Mouse (Mus musculus) ES-Bruce4 (cell line): ENCODE measurements around the gene Baiap2l2. TPM values are rescaled to one million over a fixed set of nuclear protein-coding genes. Genes with fewer than 3 reads are reported as not detected.

Source experiments
- H3K27ac ChIP-seq: 2 replicates; pipeline ENCODE4 v1.5.1; 2012; ENCODE audit warnings: low read length, inconsistent platforms; ENCODE audit not compliant: insufficient read depth
- H3K27me3 ChIP-seq: 2 replicates; pipeline ENCODE4 v1.6.1; 2012; ENCODE audit warnings: mild to moderate bottlenecking, low read length, inconsistent platforms; ENCODE audit not compliant: control insufficient read depth, poor library complexity, insufficient read depth, severe bottlenecking
- H3K36me3 ChIP-seq: 2 replicates; pipeline ENCODE4 v1.6.1; 2012; ENCODE audit warnings: inconsistent platforms, mild to moderate bottlenecking, low read length, moderate library complexity; ENCODE audit not compliant: control insufficient read depth, poor library complexity, insufficient read depth, severe bottlenecking
- H3K4me1 ChIP-seq: one replicate; pipeline ENCODE4 v1.8.1; 2011; ENCODE audit warnings: low read length; ENCODE audit not compliant: control insufficient read depth, insufficient read depth
- H3K4me3 ChIP-seq: 2 replicates; pipeline ENCODE4 v1.5.1; 2011; ENCODE audit warnings: low read depth, mild to moderate bottlenecking, low read length
- H3K9ac ChIP-seq: 2 replicates; pipeline ENCODE4 v1.6.1; 2012; ENCODE audit warnings: low read depth, mild to moderate bottlenecking, inconsistent platforms; ENCODE audit not compliant: poor library complexity, severe bottlenecking
- H3K9me3 ChIP-seq: replicated peaks from 2 replicates; pipeline ENCODE4 v1.6.1; 2012; ENCODE audit warnings: mild to moderate bottlenecking, low read length, inconsistent platforms; ENCODE audit not compliant: control insufficient read depth, poor library complexity, insufficient read depth, severe bottlenecking
- CTCF ChIP-seq: IDR thresholded peaks from one replicate; pipeline ENCODE4 v1.8.1; 2011; ENCODE audit warnings: low read depth, low read length
- EP300 ChIP-seq: IDR thresholded peaks from 2 replicates; pipeline ENCODE4 v1.6.1; 2011; ENCODE audit warnings: low read depth, low read length; ENCODE audit not compliant: insufficient read depth
- POLR2A ChIP-seq: IDR thresholded peaks from one replicate; pipeline ENCODE4 v1.8.1; 2011; ENCODE audit warnings: low read length; ENCODE audit not compliant: insufficient read depth
- polyA plus RNA-seq: library from polyadenylated mRNA; stranded (reverse); fragments of >200 nt; gene quantifications from 2 replicates; pipeline ENCODE4 v1.2.4, GENCODE M21; 2011; ENCODE audit warnings: low read depth; ENCODE audit not compliant: missing spikeins, insufficient read depth, insufficient read length

Baiap2l2 gene
- polyA plus RNA-seq, 1 experiment: 0.69 TPM

GRCm38 (mm10) chr15:79306043-79306637, 20.8 kb upstream of the Baiap2l2 start:
- Histone ChIP-seq H3K36me3 (no peaks in the 10 kb centered on the region), H3K9me3 (no peaks in the 10 kb centered on the region), H3K9ac (no peak overlapping the region), H3K4me3 (peak overlapping the region; percentile 36), H3K27me3 (no peaks in the 10 kb centered on the region), H3K27ac (no peak overlapping the region), H3K4me1 (no peaks in the 10 kb centered on the region)
- TF ChIP-seq CTCF (no peak), POLR2A (no peak), EP300 (no peak)

- Histone ChIP-seq H3K4me3 (no peak overlapping the region), H3K36me3 (no peaks in the 10 kb centered on the region), H3K27ac (no peak overlapping the region), H3K9ac (no peak overlapping the region), H3K4me1 (no peaks in the 10 kb centered on the region), H3K9me3 (no peaks in the 10 kb centered on the region), H3K27me3 (no peaks in the 10 kb centered on the region)
- TF ChIP-seq CTCF (no peak), EP300 (no peak), POLR2A (no peak)
Observed at GRCm38 (mm10) chr15:79304832-79305231, 19.5 kb upstream of the Baiap2l2 start.

GRCm38 (mm10) chr15:79303725-79304124, 18.4 kb upstream of the Baiap2l2 start:
- Histone ChIP-seq H3K9ac (no peak overlapping the region), H3K4me3 (no peak overlapping the region), H3K36me3 (no peaks in the 10 kb centered on the region), H3K27me3 (no peaks in the 10 kb centered on the region), H3K9me3 (no peaks in the 10 kb centered on the region), H3K4me1 (no peaks in the 10 kb centered on the region), H3K27ac (no peak overlapping the region)
- TF ChIP-seq CTCF (no peak), POLR2A (no peak), EP300 (no peak)

GRCm38 (mm10) chr15:79299563-79300155, 14.3 kb upstream of the Baiap2l2 start:
- H3K36me3 ChIP-seq: no peaks in the 10 kb centered on the region
- H3K9ac ChIP-seq: no peak overlapping the region
- H3K4me3 ChIP-seq: no peak overlapping the region
- H3K27me3 ChIP-seq: no peaks in the 10 kb centered on the region
- no peak overlapping the region for H3K27ac ChIP-seq
- no peaks in the 10 kb centered on the region for H3K4me1 ChIP-seq
- TF ChIP-seq POLR2A (no peak), EP300 (no peak), CTCF (no peak)
- no peaks in the 10 kb centered on the region for H3K9me3 ChIP-seq

GRCm38 (mm10) chr15:79298553-79298952, 13.2 kb upstream of the Baiap2l2 start:
- Histone ChIP-seq H3K4me3 (no peak overlapping the region), H3K9me3 (no peaks in the 10 kb centered on the region), H3K36me3 (no peaks in the 10 kb centered on the region; the same call in none of the 2 replicates), H3K27ac (no peak overlapping the region), H3K9ac (no peak overlapping the region), H3K27me3 (no peaks in the 10 kb centered on the region), H3K4me1 (no peaks in the 10 kb centered on the region)
- TF ChIP-seq EP300: no peak
- no peak for TF ChIP-seq POLR2A
- no peak for TF ChIP-seq CTCF

GRCm38 (mm10) chr15:79292779-79293178, 7.4 kb upstream of the Baiap2l2 start:
- no peaks in the 10 kb centered on the region for H3K9me3 ChIP-seq
- no peaks in the 10 kb centered on the region; the same call in none of the 2 replicates for H3K36me3 ChIP-seq
- H3K27ac ChIP-seq: no peak overlapping the region
- H3K4me1 ChIP-seq: no peaks in the 10 kb centered on the region
- no peak for TF ChIP-seq CTCF
- TF ChIP-seq EP300: no peak
- TF ChIP-seq POLR2A: no peak
- H3K9ac ChIP-seq: no peak overlapping the region
- no peak overlapping the region for H3K4me3 ChIP-seq
- H3K27me3 ChIP-seq: no peaks in the 10 kb centered on the region
